Mouse (Mus musculus) MEL (cell line): ENCODE measurements around the gene Pknox2.

Experiments
- CTCF ChIP-seq, 3 experiments: IDR thresholded peaks in 2 of 3; conservative IDR thresholded peaks in 1 of 3; 2 replicates each; pipeline ENCODE4 v1.5.1; 2011 to 2012; ENCODE audit warnings: low read length in 3 of 3, low read depth in 2 of 3, mild to moderate bottlenecking in 2 of 3, improper control_type of control experiment in 1 of 3, inconsistent platforms in 1 of 3, mixed read lengths in 1 of 3, moderate library complexity in 1 of 3; ENCODE audit not compliant: control insufficient read depth in 1 of 3, insufficient read depth in 1 of 3, poor library complexity in 1 of 3, severe bottlenecking in 1 of 3
- ELF1 ChIP-seq: IDR thresholded peaks from 2 replicates; pipeline ENCODE4 v1.6.1; 2014; ENCODE audit warnings: low read depth, mild to moderate bottlenecking, inconsistent platforms, low read length, improper control_type of control experiment, moderate library complexity
- EP300 ChIP-seq, 2 experiments: IDR thresholded peaks; 2 replicates each; pipeline ENCODE4 v1.6.1; 2011; ENCODE audit warnings: improper control_type of control experiment in 2 of 2, low read length in 2 of 2, low read depth in 1 of 2, mild to moderate bottlenecking in 1 of 2
- ETS1 ChIP-seq: IDR thresholded peaks from 2 replicates; pipeline ENCODE4 v1.6.1; 2012; ENCODE audit warnings: low read depth, mild to moderate bottlenecking, inconsistent platforms, low read length, improper control_type of control experiment, moderate library complexity
- HCFC1 ChIP-seq: IDR thresholded peaks from 2 replicates; pipeline ENCODE4 v1.6.1; 2012; ENCODE audit warnings: low read depth, mild to moderate bottlenecking, inconsistent platforms, low read length, improper control_type of control experiment, moderate library complexity
- MAX ChIP-seq: IDR thresholded peaks from 2 replicates; pipeline ENCODE4 v1.6.1; 2011; ENCODE audit warnings: low read length, improper control_type of control experiment
- MAZ ChIP-seq: IDR thresholded peaks from 2 replicates; pipeline ENCODE4 v1.6.1; 2012; ENCODE audit warnings: low read depth, mild to moderate bottlenecking, inconsistent platforms, low read length, improper control_type of control experiment
- NRF1 ChIP-seq: IDR thresholded peaks from 2 replicates; pipeline ENCODE4 v1.6.1; 2014; ENCODE audit warnings: low read depth, mild to moderate bottlenecking, inconsistent platforms, low read length, improper control_type of control experiment, moderate library complexity; ENCODE audit not compliant: poor library complexity, insufficient read depth, severe bottlenecking
- POLR2A ChIP-seq, 2 experiments: IDR thresholded peaks; 2 replicates each; pipeline ENCODE4 v1.6.1; 2011 to 2012; ENCODE audit warnings: low read length in 2 of 2, mild to moderate bottlenecking in 2 of 2, control low read depth in 1 of 2, improper control_type of control experiment in 1 of 2, low read depth in 1 of 2, moderate library complexity in 1 of 2; ENCODE audit not compliant: control insufficient read depth in 1 of 2, insufficient read depth in 1 of 2, poor library complexity in 1 of 2
- RCOR1 ChIP-seq: IDR thresholded peaks from 2 replicates; pipeline ENCODE4 v1.6.1; 2012; ENCODE audit warnings: low read depth, mild to moderate bottlenecking, inconsistent platforms, low read length, improper control_type of control experiment
- TBP ChIP-seq: IDR thresholded peaks from 2 replicates; pipeline ENCODE4 v1.8.0; 2011; ENCODE audit warnings: low read depth, low read length, improper control_type of control experiment
- TCF12 ChIP-seq: IDR thresholded peaks from 2 replicates; pipeline ENCODE4 v1.6.1; 2014; ENCODE audit warnings: low read depth, mild to moderate bottlenecking, inconsistent platforms, low read length, improper control_type of control experiment, moderate library complexity
- USF1 ChIP-seq: IDR thresholded peaks from 2 replicates; pipeline ENCODE4 v1.6.1; 2014; ENCODE audit warnings: low read depth, mild to moderate bottlenecking, inconsistent platforms, low read length, improper control_type of control experiment, moderate library complexity
- ZNF384 ChIP-seq: IDR thresholded peaks from 2 replicates; pipeline ENCODE4 v1.6.1; 2012; ENCODE audit warnings: low read depth, mild to moderate bottlenecking, inconsistent platforms, low read length, improper control_type of control experiment

- no peak for TF ChIP-seq NRF1
- no peak for TF ChIP-seq MAZ
- no peak for TF ChIP-seq POLR2A (IDR thresholded peaks at IDR 0.05; ENCODE audit: control insufficient read depth in 1 of 2, insufficient read depth in 1 of 2, low read depth in 1 of 2, low read length in 2 of 2, poor library complexity in 1 of 2)
- TF ChIP-seq MAX: no peak
- no peak for TF ChIP-seq CTCF (IDR thresholded peaks at IDR 0.05 in 2 of 3, conservative IDR thresholded peaks at IDR 0.05 in 1 of 3; ENCODE audit: control insufficient read depth in 1 of 3, insufficient read depth in 1 of 3, low read depth in 2 of 3, low read length in 3 of 3, poor library complexity in 1 of 3, severe bottlenecking in 1 of 3)
- TF ChIP-seq USF1: no peak
- no peak for TF ChIP-seq TCF12
- no peak for TF ChIP-seq EP300 (IDR thresholded peaks at IDR 0.05; ENCODE audit: low read depth in 1 of 2, low read length in 2 of 2)
- no peak for TF ChIP-seq ETS1
- TF ChIP-seq RCOR1: no peak
- TF ChIP-seq HCFC1: no peak
- no peak for TF ChIP-seq ELF1
- TF ChIP-seq ZNF384: no peak
- TF ChIP-seq TBP: no peak
Observed at GRCm38 (mm10) chr9:36881615-36882014, 265.6 kb downstream of the Pknox2 start.
